Mouse (Mus musculus) left cerebral cortex, postnatal 14 days (tissue): ENCODE measurements around the gene Kcnq1. TPM values are rescaled to one million over a fixed set of nuclear protein-coding genes. Genes with fewer than 3 reads are reported as not detected.

Experiments
- DNase-seq, 2 experiments: peaks; one replicate each; pipeline ENCODE4 v3.0.0; 2021 to 2022; ENCODE audit warnings: low spot score in 2 of 2, mixed read lengths in 1 of 2
- intact Hi-C: fragments of 180-260 bp; cut with DNase I; formaldehyde crosslinking; loops from one replicate; pipeline ENCODE4 v1.15.1; 2025
- total RNA-seq, 2 experiments: library from RNA; stranded (reverse); gene quantifications; 2 replicates each; pipeline ENCODE4 v1.2.3; 2021

Kcnq1 gene
- total RNA-seq, 2 experiments from 2014 or later, result 0.91 to 1.7 TPM

- intact Hi-C loops, result loop anchor here (5.0 kb wide), 1 partner anchor 89 kb away; the partner anchor contains the start of gene Cdkn1c
Observed at GRCm38 (mm10) chr7:143373265-143373664, 267.1 kb downstream of the Kcnq1 start.

GRCm38 (mm10) chr7:143375945-143376344 is 269.8 kb downstream of the Kcnq1 start:
- intact Hi-C loops, result no loop called here
- DNase-seq, result no peak

More at GRCm38 (mm10) chr7:143373265-143373664, 267.1 kb downstream of the Kcnq1 start:
- no peak for DNase-seq

GRCm38 (mm10) chr7:143380466-143381073 is 274.4 kb downstream of the Kcnq1 start:
- intact Hi-C loops, result no loop called here
- no peak for DNase-seq

- intact Hi-C loops, result no loop called here
Observed at GRCm38 (mm10) chr7:143386632-143387031, 280.5 kb downstream of the Kcnq1 start.

GRCm38 (mm10) chr7:143388783-143389695 is 282.9 kb downstream of the Kcnq1 start:
- DNase-seq, result no peak
- intact Hi-C loops, result no loop called here

More at GRCm38 (mm10) chr7:143386632-143387031, 280.5 kb downstream of the Kcnq1 start:
- no peak for DNase-seq

- intact Hi-C loops, result no loop called here
- DNase-seq, result no peak
Observed at GRCm38 (mm10) chr7:143389860-143390259, 283.7 kb downstream of the Kcnq1 start.

- no peak for DNase-seq
- intact Hi-C loops, result no loop called here
Observed at GRCm38 (mm10) chr7:143390277-143390948, 284.3 kb downstream of the Kcnq1 start.

- DNase-seq, result no peak
- intact Hi-C loops, result no loop called here
Observed at GRCm38 (mm10) chr7:143395113-143395563, 289.0 kb downstream of the Kcnq1 start.

- intact Hi-C loops, result no loop called here
- DNase-seq, result no peak
Observed at GRCm38 (mm10) chr7:143399756-143400155, 293.6 kb downstream of the Kcnq1 start.

- DNase-seq, result no peak
- intact Hi-C loops, result no loop called here
Observed at GRCm38 (mm10) chr7:143400599-143400998, 294.4 kb downstream of the Kcnq1 start.

GRCm38 (mm10) chr7:143401429-143402016 is 295.4 kb downstream of the Kcnq1 start:
- DNase-seq, result no peak
- intact Hi-C loops, result no loop called here

- DNase-seq, result no peak
- intact Hi-C loops, result no loop called here
Observed at GRCm38 (mm10) chr7:143404296-143404695, 298.1 kb downstream of the Kcnq1 start.

GRCm38 (mm10) chr7:143407931-143408501 is 301.9 kb downstream of the Kcnq1 start:
- intact Hi-C loops, result no loop called here

GRCm38 (mm10) chr7:143408615-143409021 is 302.5 kb downstream of the Kcnq1 start:
- intact Hi-C loops, result no loop called here
- DNase-seq, result no peak

More at GRCm38 (mm10) chr7:143407931-143408501, 301.9 kb downstream of the Kcnq1 start:
- no peak for DNase-seq

GRCm38 (mm10) chr7:143412606-143413005 is 306.4 kb downstream of the Kcnq1 start:
- intact Hi-C loops, result no loop called here

GRCm38 (mm10) chr7:143415070-143415469 is 308.9 kb downstream of the Kcnq1 start:
- intact Hi-C loops, result no loop called here
- DNase-seq, result no peak

More at GRCm38 (mm10) chr7:143412606-143413005, 306.4 kb downstream of the Kcnq1 start:
- no peak for DNase-seq

GRCm38 (mm10) chr7:143416406-143416805 is 310.2 kb downstream of the Kcnq1 start:
- DNase-seq, result no peak
- intact Hi-C loops, result no loop called here

GRCm38 (mm10) chr7:143417875-143418274 is 311.7 kb downstream of the Kcnq1 start:
- intact Hi-C loops, result no loop called here
- no peak for DNase-seq

- DNase-seq, result no peak
- intact Hi-C loops, result no loop called here
Observed at GRCm38 (mm10) chr7:143419585-143420160, 313.5 kb downstream of the Kcnq1 start.
